Mouse (Mus musculus) kidney, postnatal 0 days (tissue): Measurements from ENCODE around the gene Cdc34. TPM values are rescaled to one million over a fixed set of nuclear protein-coding genes. Genes with fewer than 3 reads are reported as not detected.

ENCODE experiments used
- ATAC-seq: fragments of 200-750 bp; cut with Nextera tagmentation; replicated peaks from 2 replicates; pipeline ENCODE4 v1.8.0; 2017; ENCODE audit warnings: low read depth, moderate number of reproducible peaks, moderate TSS enrichment, moderate library complexity; ENCODE audit not compliant: low FRiP score
- DNase-seq: peaks from one replicate; pipeline ENCODE4 v3.0.0-alpha.2; 2016; ENCODE audit warnings: low spot score
- H3K27ac ChIP-seq: fragments of 300-500 bp; sonication (generic); 2 replicates; pipeline ENCODE4 v1.5.1; 2014; ENCODE audit warnings: mild to moderate bottlenecking
- H3K27me3 ChIP-seq: fragments of 300-500 bp; sonication (generic); 2 replicates; pipeline ENCODE4 v1.6.1; 2014; ENCODE audit warnings: low read length, mixed read lengths; ENCODE audit not compliant: insufficient read depth
- H3K36me3 ChIP-seq: fragments of 300-500 bp; sonication (generic); 2 replicates; pipeline ENCODE4 v1.6.1; 2014; ENCODE audit warnings: low read length, mixed read lengths; ENCODE audit not compliant: insufficient read depth
- H3K4me1 ChIP-seq: fragments of 300-500 bp; sonication (generic); replicated peaks from 2 replicates; pipeline ENCODE4 v1.6.1; 2014; ENCODE audit warnings: antibody characterized with exemption, low read length, mixed read lengths; ENCODE audit not compliant: insufficient read depth
- H3K4me2 ChIP-seq: fragments of 300-500 bp; sonication (generic); 2 replicates; pipeline ENCODE4 v1.6.1; 2014; ENCODE audit warnings: mild to moderate bottlenecking, low read length, moderate library complexity, mixed read lengths
- H3K4me3 ChIP-seq: fragments of 300-500 bp; sonication (generic); replicated peaks from 2 replicates; pipeline ENCODE4 v1.5.1; 2014; ENCODE audit warnings: low read depth, low read length
- H3K9ac ChIP-seq: fragments of 300-500 bp; sonication (generic); 2 replicates; pipeline ENCODE4 v1.6.1; 2014; ENCODE audit warnings: low read depth, low read length
- H3K9me3 ChIP-seq: fragments of 300-500 bp; sonication (generic); replicated peaks from 2 replicates; pipeline ENCODE4 v1.6.1; 2016; ENCODE audit warnings: low read length, inconsistent platforms, mixed read lengths
- CTCF ChIP-seq: IDR thresholded peaks from 2 replicates; pipeline ENCODE4 v1.5.1; 2016; ENCODE audit warnings: antibody characterized with exemption, low read depth, mild to moderate bottlenecking, moderate library complexity
- WGBS: fragments of 180-500 bp; shearing (Covaris S2); extraction: QIAGEN DNeasy Blood & Tissue Kit; methylation state at CpG from one replicate; pipeline ENCODE4 v1.1.7; 2014; 5-methylcytosine and 5-hydroxymethylcytosine counted together
- polyA plus RNA-seq: library from polyadenylated mRNA; unstranded; fragments of >200 nt; fragmentation: Nextera tagmentation; extraction: Ambion mirVana; gene quantifications from 2 replicates; pipeline ENCODE4 v1.2.1, GENCODE M21; 2015

Cdc34 gene
- polyA plus RNA-seq, 1 experiment from 2014 or later = 75.7 TPM

DNA sequence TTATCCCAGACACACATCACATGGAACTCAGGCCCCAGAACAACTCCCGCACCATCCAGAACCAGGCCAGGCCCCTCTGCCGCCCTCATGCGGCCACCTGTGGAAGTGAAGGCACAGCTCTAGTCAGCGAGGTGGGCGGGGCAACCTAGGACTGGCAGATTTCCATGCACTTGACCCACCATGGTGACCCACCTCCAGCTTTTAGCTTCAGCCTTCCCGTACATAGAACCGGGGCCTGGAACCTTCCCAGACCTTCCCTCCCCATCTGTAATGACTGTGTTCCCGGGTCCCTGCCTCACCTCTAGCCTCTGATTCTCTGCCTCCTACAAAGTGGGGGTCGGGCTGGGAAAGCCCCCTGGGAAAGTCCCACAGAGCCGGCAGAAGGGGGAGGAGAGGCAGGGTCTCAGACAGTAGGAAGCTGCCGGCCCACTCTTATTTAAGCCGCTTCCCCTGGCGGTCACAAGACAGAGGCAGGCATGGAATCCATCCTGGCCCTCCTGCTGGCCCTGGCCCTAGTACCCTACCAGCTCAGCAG, 17.8 kb upstream of the Cdc34 start, which contains the start of gene Madcam1:
Gene Madcam1 (plus strand): TSS at position 429 of the 535 bp plus-strand sequence.
- no peak within 1 kb of the TSS for H3K4me3 ChIP-seq
- H3K27me3 ChIP-seq = no peaks in the 10 kb centered on the region
- 12% methylated on average over 13 of the region's 13 CpGs for WGBS
- peak; percentile 93 for TF ChIP-seq CTCF
- no peaks in the 10 kb centered on the region for H3K36me3 ChIP-seq
- H3K4me1 ChIP-seq = no peaks in the 10 kb centered on the region; the same call in 1 of the 2 replicates
- no peak within 1 kb of the TSS for H3K4me2 ChIP-seq
- no peaks in the 10 kb centered on the region for H3K9me3 ChIP-seq
- ATAC-seq (no peak; the same call in 1 of the 2 replicates), DNase-seq (peak; percentile 85)
- no peak within 1 kb of the TSS for H3K27ac ChIP-seq
- no peak within 1 kb of the TSS for H3K9ac ChIP-seq

DNA sequence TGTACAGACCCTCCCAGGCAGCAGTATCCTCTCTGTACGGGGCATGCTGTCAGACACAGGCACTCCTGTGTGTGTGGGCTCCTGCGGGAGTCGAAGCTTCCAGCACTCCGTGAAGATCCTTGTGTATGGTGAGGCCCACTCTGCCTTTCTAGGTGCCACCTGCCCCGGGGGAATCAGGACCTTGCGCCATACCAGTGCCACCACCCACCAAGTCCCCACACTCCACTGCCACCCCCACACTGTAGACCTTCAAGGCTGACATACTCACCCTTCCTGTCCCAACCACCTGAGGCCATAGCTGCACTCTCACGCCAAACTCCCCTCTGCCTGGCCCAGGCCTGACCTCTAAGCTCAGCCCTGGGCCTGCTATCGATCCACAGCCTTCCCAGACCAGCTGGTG, 16.9 kb upstream of the Cdc34 start:
- DNase-seq = no peak
- Histone ChIP-seq H3K4me1 (peaks cover 3% of the 10 kb centered on the region; the same call in 1 of the 2 replicates), H3K4me3 (no peak overlapping the region), H3K9ac (no peak overlapping the region), H3K27me3 (no peaks in the 10 kb centered on the region), H3K4me2 (no peak overlapping the region), H3K27ac (no peak overlapping the region), H3K36me3 (no peaks in the 10 kb centered on the region), H3K9me3 (no peaks in the 10 kb centered on the region)
- WGBS = 85% methylated on average over 8 of the region's 8 CpGs
- ATAC-seq = no peak
- TF ChIP-seq CTCF = no peak

DNA sequence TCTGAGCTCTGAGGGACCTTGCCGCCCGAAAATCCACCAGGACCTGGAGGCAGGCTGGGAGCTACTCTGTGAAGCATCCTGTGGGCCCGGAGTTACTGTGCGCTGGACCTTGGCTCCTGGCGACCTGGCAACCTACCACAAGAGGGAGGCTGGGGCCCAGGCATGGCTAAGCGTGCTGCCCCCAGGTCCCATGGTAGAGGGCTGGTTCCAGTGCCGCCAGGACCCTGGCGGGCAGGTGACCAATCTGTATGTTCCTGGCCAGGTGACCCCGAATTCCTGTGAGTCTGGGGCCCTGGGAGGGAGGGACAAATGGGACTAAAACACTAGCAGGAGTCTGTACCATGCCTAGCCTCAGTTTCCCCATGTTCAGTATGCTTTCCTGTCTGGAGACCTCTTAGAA, 15.5 kb upstream of the Cdc34 start:
- no peak overlapping the region for H3K4me2 ChIP-seq
- no peaks in the 10 kb centered on the region for H3K27me3 ChIP-seq
- DNase-seq (no peak), ATAC-seq (no peak)
- WGBS = 61% methylated on average over 9 of the region's 9 CpGs
- H3K9me3 ChIP-seq = no peaks in the 10 kb centered on the region
- no peaks in the 10 kb centered on the region for H3K36me3 ChIP-seq
- H3K9ac ChIP-seq = no peak overlapping the region
- no peak overlapping the region for H3K4me3 ChIP-seq
- no peak for TF ChIP-seq CTCF
- peaks cover 13% of the 10 kb centered on the region for H3K4me1 ChIP-seq
- H3K27ac ChIP-seq = no peak overlapping the region

- no peak overlapping the region for H3K27ac ChIP-seq
- WGBS = 89% methylated on average over 5 of the region's 5 CpGs
These were observed 13.9 kb upstream of the Cdc34 start for GRCm38 (mm10) chr10:79668076-79668475.

DNA sequence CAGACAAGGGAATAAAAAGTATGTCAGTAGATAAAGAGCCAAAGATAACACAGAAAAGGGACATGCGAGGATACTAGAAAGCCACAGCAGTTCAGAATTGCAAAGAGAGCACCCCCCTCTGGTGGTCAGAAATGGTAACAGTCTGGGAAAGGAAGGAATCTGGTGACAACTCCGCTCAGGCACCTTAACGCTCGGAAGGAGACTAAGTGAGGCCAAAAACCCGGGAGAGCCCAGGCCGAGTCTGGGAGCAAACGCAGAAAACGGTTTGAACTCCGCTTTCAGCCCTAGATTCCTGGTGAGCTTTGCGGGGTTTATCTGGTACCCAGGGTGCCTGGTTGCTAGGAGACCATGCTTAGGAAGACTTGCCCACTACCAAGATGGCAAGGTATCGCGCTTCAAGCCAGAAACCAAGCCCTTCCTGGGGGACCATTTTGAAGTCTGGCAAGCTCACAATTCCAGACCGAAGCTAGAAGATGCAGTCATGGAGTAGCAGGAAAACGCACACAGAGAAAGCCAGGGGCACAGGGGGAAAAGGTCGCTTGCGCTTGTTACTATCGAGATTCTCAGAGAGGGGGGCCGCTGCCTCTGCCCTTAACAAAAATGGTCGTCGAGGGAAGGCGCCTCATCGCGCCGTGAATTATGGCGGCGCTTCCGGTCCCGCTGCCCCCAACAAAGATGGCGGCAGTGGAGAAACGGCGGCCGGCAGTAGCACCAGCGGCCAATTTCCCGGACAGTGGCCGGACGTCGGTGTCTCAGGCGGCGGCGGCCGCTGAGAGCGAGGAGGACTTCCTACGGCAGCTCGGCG, 13.0 kb upstream of the Cdc34 start, which contains the start of gene Tpgs1:
Gene Tpgs1 (plus strand): TSS at position 599 of the 805 bp plus-strand sequence.
- no peaks in the 10 kb centered on the region for H3K27me3 ChIP-seq
- under 1% methylated on average over 45 of the region's 45 CpGs for WGBS
- DNase-seq (peak; percentile 95), ATAC-seq (peak; percentile 70)
- no peaks in the 10 kb centered on the region for H3K9me3 ChIP-seq
- peak within 1 kb of the TSS; percentile 81 for H3K4me2 ChIP-seq
- H3K27ac ChIP-seq = peak within 1 kb of the TSS; percentile 90
- TF ChIP-seq CTCF = peak; percentile 94
- H3K36me3 ChIP-seq = no peaks in the 10 kb centered on the region
- H3K4me1 ChIP-seq = peaks cover 17% of the 10 kb centered on the region
- peak within 1 kb of the TSS; percentile 81 for H3K9ac ChIP-seq
- peak within 1 kb of the TSS; percentile 97 for H3K4me3 ChIP-seq

More at GRCm38 (mm10) chr10:79668076-79668475, 13.9 kb upstream of the Cdc34 start:
- Histone ChIP-seq H3K4me2 (no peak overlapping the region), H3K9me3 (no peaks in the 10 kb centered on the region), H3K9ac (no peak overlapping the region), H3K27me3 (no peaks in the 10 kb centered on the region), H3K4me3 (no peak overlapping the region), H3K36me3 (no peaks in the 10 kb centered on the region), H3K4me1 (peaks cover 17% of the 10 kb centered on the region)
- DNase-seq (no peak), ATAC-seq (no peak)
- no peak for TF ChIP-seq CTCF

GRCm38 (mm10) chr10:79669576-79670057, 12.4 kb upstream of the Cdc34 start:
- under 1% methylated on average over 47 of the region's 47 CpGs for WGBS
- DNase-seq (peak; percentile 80), ATAC-seq (peak; percentile 30)
- H3K4me1 ChIP-seq = peaks cover 17% of the 10 kb centered on the region
- peak overlapping the region; percentile 81 for H3K4me2 ChIP-seq
- H3K9ac ChIP-seq = peak overlapping the region; percentile 81
- no peaks in the 10 kb centered on the region for H3K27me3 ChIP-seq
- H3K9me3 ChIP-seq = no peaks in the 10 kb centered on the region
- H3K27ac ChIP-seq = peak overlapping the region; percentile 90
- H3K36me3 ChIP-seq = no peaks in the 10 kb centered on the region
- TF ChIP-seq CTCF = no peak
- peak overlapping the region; percentile 97 for H3K4me3 ChIP-seq
